Mouse (Mus musculus) kidney, postnatal 14 days (tissue): Measurements from ENCODE around the gene Gm20388.
"Not testable (repeated sequence)": the region's sequence is repeated elsewhere in the genome, so short reads cannot be mapped to it uniquely, and the experiment has no call there.

Experiments
- DNase-seq: peaks from one replicate; pipeline ENCODE4 v3.0.0; 2022; ENCODE audit warnings: mixed read lengths

The Gm20388 gene

GRCm38 (mm10) chr8:121396151-121396550 is 1485.5 kb downstream of the Gm20388 start:
- peak; percentile 53 for DNase-seq

DNA sequence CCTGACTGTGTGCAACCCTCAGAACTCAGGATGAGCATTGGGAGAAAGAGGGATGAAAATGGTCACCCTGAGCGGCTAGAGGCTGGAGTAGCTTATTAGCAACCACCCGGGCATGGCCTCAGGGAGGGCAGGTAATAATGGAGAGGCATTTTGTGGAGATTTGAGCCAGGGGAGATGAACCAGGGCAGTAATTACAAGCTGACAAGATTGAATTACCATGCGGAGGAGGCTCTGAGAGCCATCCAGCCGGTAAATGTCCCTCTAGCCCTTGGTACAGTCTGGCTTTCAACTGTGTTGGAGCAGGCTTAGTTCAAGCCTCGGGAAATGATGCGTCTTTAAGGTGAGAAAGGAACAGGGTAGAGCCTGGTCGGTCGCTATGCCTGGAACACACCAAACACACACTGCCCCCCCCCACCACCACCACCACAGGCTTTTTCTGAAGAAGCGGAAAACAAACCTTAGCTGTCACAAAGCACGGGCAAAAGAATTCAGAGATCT is 1486.6 kb downstream of the Gm20388 start:
- no peak for DNase-seq

DNA sequence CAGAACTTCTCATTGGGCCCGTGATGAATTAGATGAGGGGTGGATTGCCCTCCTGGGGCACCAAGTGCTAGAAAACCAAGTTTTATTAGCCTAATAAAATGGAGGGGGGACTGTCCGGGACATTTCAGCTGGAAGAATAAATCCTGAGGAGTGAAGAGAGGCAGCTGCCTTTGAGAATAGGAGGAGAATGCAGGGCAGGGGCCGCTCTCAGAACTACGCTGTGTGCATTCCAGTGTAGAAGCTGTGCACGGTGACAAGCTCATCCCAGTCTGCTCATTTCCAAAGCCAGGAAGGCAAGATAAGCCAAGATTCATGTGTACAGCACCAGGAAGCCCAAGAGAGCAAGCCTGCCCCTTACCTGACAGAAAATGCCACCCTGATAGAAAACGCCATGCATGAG is 1487.4 kb downstream of the Gm20388 start:
- peak; percentile 42 for DNase-seq

DNA sequence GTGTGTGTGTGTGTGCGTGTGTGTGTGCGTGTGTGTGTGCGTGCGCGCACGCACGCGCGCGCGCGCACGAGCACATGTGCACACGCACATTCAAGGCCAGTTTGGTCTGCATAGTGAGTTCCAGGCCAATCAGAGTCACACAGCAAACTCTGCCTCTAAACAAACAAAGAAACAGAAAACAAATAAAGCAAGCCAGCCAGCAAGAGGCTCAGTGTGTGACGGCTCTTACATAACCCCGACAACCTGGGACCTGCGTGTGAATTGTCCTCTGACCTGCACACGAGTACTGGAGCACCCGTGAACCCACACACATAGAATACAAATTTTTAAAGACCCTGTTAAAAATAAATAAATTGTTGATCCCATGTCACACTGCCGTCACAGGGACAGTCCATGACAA is 1488.1 kb downstream of the Gm20388 start:
- DNase-seq = no peak

- no peak for DNase-seq
These were observed 1488.5 kb downstream of the Gm20388 start for GRCm38 (mm10) chr8:121399173-121399572.

GRCm38 (mm10) chr8:121400581-121400980 is 1489.9 kb downstream of the Gm20388 start:
- no peak for DNase-seq

- DNase-seq = no peak
These were observed 1493.2 kb downstream of the Gm20388 start for GRCm38 (mm10) chr8:121403821-121404220.

DNA sequence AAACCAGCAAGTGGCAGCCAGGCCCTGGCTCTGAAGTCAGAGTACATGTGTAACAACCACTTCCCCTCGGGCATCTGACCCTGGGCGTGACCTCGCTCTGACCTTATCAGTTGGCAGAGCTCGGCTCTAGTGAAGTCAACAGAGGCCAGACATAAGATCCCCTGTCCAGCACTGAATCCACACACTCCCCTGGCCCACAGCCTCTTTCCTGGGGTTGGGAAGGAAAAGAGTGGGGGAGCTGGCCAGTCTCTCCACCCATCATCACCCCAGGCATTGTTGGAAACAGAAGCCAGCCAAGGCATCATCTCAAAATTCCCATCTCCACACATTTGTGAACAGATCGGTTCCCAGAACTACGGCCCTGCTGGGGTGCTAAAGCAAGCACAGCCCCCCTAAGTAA is 1507.4 kb downstream of the Gm20388 start:
- no peak for DNase-seq

DNA sequence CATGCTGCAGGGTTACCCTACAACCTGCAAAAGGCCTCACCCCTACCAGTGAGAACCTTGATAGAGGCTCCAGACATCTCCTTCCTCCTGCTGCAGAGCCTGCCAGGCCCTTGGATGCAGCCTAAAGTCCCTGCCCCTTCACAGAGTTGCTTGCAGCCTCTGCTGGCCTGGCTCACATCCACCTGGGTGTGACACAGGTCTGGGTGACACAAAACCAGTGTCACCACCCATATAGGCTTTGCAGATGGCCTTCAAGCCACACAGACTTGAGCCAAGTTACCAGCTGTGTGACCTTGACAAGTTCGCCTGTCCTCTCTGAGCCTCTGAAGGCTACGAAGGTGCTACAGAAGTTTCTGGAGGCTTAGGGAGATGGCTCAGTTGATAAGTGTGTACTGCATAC is 1508.9 kb downstream of the Gm20388 start:
- DNase-seq = no peak

DNA sequence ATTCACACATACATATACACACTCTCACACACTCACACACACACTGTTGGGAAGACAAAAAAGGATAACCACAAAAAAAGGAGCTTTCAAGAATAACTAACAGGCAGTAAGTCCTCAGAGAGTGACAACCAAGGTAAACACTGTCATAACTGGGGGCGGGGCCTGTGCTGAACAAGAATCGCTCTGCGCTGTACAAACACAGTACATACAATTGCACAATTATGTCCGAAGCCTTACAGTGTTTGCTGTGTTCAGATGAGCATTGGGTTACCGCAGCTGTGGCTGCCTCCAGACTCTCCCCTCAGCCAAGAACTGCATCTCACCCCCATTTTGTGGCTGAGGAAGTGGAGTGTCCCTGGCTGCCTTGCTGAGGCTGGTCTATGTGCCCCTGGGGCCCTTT is 1510.4 kb downstream of the Gm20388 start:
- DNase-seq = no peak

- no peak for DNase-seq
These were observed 1513.4 kb downstream of the Gm20388 start for GRCm38 (mm10) chr8:121424080-121424479.

DNA sequence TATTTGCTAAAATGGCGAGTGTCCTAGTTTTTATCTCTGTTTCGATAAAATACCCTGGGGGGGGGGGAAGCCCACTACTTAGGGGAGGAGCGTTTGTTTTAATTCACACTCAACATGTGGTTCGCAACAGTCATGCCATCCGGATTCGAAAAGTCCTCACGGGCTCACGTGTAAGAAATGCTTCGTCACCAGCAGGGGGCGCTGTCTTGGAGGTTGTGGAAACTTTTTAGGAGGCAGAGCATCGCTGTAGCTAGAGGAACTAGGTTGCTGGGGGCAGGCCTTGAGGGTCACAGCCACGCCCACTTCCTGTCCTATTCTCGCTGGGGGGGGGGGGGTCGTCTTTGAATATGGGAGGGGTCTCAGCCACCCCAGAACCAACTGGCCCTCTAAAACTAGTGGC is 1514.0 kb downstream of the Gm20388 start:
- no peak for DNase-seq

DNA sequence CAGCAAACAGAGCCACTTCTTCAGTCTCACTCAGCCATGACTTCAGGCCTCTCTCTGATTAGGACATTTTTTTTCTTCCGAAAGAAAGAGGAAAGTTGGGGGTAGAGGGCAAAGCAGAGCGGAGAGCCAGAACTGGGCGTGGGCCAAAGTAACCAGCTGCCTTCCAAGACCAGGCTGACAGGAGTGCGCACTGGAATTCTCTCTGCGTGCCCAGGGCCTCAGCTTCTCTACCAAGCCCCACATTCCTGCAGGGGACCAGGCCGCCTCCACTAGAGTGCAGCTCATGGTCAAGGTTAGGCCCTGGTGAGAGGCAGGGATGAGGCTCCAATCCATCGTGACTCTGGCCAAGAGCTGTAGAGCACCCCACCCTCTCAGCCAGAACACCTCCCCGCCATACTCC is 1520.9 kb downstream of the Gm20388 start:
- peak; percentile 52 for DNase-seq

DNA sequence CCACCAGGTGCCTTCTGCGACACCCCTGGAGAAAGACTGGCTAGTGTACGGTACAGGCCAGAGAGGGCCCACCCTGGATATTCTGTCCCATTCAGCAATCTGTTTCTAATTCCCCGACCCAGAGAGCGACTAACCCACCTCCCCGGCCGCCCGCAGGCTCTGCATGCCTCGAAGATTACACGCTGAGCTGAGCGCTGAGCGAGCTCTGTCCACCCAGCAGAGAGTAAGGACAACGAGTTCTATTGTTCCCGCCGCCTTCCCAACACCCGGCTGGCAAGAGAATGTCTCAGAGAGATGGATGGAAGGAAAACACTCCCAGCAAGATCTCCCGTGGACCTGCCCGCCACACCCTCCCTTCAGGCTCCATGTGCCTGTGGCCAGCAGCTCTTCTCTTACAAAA is 1522.8 kb downstream of the Gm20388 start:
- no peak for DNase-seq

- DNase-seq = peak; percentile 56
These were observed 1526.0 kb downstream of the Gm20388 start for GRCm38 (mm10) chr8:121436656-121437055.

- no peak for DNase-seq
These were observed 1526.9 kb downstream of the Gm20388 start for GRCm38 (mm10) chr8:121437506-121437905.

DNA sequence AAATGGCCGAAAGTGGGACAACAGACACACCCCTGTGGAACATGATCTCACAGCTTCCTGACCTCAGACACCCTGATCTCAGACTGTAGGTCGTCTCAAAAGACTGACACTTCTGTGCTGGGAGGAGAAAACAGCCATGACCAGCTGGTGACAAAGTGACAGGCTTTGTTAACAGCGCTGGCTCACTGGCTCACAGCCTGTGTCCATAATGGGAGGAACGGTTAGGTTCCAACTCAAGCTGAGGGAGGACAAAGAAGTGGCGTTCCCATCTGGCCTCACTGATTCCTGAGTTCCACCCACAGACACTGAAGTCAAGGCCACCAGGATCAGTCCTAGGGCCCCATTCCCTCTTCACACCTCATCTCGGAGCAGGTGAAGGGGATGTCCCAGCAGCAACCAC is 1527.5 kb downstream of the Gm20388 start:
- DNase-seq = no peak

- no peak for DNase-seq
These were observed 1528.7 kb downstream of the Gm20388 start for GRCm38 (mm10) chr8:121439351-121439750.

DNA sequence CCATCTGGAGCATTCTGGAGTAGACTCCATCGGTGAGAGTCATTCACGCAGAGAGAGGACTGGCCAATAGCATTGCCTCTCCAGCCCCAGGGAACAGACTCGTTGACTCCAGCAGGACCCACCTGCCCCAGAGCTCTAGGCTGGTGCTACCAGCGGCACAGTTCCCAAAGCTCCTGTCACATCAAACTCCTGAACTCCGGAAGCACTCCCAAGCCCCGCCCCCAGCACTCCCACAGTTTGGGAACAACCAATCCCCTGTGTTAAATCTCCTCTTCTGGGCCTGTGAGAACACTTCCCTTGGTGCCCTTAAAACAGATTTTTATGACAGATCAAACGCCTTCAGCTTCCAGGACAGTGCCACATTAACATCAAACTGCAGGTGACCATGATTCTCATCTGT is 1532.7 kb downstream of the Gm20388 start:
- DNase-seq = no peak

DNA sequence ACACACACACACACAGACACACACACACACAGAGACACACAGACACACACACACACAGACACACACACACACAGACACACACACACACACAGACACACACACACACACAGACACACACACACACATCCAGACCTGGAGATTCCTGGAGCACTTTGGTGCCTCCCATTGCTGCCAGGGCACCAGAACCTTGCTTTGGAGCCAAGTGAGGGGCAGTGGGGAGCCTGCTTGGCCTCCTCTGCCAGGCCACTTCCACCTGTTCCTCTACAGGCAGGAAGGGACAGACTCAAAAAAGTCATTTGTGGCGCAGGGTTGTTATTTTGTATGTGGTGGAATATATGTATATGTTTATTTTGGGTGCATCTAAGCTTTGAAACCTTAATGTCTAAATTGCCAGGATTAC is 1533.9 kb downstream of the Gm20388 start:
- DNase-seq = not testable (repeated sequence)

GRCm38 (mm10) chr8:121445027-121445471 is 1534.4 kb downstream of the Gm20388 start:
- no peak for DNase-seq

GRCm38 (mm10) chr8:121446133-121446532 is 1535.5 kb downstream of the Gm20388 start:
- DNase-seq = no peak

DNA sequence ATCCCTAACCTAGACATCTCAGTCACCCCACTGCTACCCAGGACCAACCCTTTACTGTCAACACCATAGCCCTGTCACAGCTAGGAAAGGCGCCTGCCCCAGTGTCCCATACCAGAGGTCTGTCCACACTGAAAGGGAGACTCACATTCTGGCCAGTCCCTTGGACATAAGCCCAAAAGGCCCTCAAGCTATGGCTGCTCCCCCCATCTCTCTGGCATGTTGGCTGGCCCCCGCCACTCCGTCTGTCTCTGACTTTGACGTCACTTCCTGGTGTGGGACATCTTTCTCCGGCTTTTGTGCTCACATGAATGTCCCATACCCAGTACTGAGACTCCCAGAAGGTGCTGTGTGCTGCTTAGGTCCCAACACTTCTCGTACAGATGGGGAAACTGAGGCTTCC is 1536.2 kb downstream of the Gm20388 start:
- DNase-seq = peak; percentile 46

GRCm38 (mm10) chr8:121450211-121450610 is 1539.6 kb downstream of the Gm20388 start:
- no peak for DNase-seq

- DNase-seq = peak; percentile 91
These were observed 1540.9 kb downstream of the Gm20388 start for GRCm38 (mm10) chr8:121451404-121452076.
